Mouse (Mus musculus) layer of hippocampus, adult 9-11 months (tissue): ENCODE results near the gene Ybx2.
A peak's percentile ranks its signal among the peaks of the same experiment; 100 is the strongest.

Source experiments
- DNase-seq: peaks from one replicate; pipeline ENCODE4 v3.0.0; 2022

Gene Ybx2

DNA sequence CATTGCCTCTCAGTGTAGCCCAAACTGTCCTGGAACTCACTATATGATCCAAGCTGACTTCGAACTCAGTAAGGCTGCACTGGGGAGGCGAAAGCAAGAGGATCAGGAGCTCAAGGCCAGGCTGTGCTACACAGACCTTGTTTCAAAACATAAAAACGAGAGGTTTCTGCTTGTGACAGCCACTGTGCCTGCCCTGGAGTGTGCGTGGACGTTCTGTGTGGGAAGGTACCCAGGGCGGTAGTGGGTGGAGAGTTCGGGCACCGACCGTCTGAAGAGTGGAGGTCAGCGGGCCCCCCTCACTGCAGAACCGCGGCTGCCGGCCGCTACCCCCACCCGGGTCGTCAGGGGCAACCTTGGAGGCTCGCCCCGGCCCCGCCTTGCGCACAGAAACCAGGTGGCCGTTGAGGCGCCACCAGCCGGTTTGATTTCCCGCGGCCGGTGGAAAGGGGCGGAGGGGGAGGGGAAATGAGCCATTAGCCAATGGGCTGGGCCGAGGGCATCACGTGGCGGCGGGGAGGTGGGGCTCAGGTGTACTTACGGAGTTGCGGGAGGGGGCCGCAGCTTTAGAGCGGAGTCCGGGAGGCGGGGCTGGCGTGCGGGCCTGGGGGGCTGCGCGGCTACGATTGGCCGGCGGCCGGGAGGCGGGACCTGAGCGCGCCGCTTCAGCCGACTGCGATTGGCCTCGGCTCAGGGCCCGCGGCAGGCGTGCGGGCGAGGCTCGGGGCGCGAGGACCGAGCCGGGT, at the start of gene Ybx2:
Gene Ybx2 (plus strand): TSS at position 660 of the 743 bp plus-strand sequence.
- peak; percentile 85 for DNase-seq

DNA sequence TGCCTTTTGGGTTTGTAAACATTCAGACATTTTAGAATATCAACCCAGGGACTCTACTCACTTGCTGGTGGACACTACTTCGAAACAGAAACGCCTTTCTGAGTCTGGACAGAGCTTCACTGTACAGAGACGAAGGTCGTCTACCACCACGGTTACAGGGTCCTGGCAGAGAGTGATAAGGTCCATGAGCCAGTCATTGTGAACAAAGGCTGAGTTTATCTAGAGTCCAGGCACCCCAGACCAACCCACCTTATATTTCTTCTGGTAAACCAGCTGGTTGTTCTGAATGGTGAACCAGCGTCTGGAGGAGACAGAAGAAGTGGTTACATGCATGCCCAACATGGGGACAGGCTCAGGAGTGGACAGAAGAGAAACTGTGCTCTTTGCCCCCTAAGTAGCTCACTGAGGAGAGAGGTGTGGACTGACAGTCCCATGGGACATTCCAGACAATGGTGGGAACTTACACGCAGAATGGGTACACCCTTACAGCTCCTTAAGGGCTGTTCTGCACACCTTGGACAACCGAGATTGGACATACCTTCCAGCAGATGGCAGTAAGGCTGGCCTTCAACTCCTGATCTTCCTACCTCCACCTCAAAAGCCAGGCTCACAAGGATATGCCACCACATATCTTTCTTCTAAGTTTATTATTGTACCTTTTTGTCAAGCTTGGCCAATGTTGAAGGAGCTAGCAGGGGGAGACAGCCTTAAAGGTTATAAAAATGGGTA, 48.5 kb upstream of the Ybx2 start:
- no peak for DNase-seq

DNA sequence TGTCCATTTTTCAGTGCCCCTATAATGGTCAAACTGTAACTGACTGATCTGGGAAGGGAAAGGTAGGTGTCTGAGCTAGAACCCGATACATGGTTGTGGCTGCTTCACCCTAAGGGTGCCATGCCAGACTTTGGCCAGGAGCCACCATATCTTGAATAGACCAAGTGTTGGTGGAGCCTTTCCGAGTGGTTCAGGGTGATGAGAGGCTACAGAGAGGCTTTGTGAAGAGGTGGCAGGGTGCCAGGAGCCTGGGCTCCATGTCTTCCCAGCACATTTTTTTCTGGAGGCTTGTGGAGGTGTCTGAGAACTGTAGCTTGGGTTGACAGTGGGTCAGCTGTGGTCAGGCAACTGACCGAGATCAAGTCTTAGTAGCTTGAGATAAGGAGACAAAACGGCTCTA, 44.1 kb upstream of the Ybx2 start:
- peak; percentile 73 for DNase-seq

DNA sequence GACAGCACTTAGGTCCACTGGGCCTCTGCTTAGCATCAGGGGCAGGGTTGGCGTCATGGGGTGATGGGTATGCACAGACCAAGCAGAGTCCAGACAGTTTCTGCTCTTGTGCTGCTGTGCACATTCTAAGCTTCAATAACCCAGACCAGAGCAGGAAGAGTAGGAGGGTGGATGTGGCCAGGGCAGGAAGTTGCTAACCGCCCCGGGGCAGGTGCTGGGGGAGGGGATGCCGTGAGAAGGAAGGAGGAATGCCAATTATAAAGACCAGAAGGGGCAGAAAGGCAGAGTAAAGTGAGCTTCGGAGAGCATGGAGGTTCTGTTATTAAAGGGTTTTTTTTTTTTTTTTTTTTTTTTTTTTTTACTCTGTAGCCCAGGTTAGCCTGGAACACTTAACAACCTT, 40.9 kb upstream of the Ybx2 start:
- DNase-seq: no peak

DNA sequence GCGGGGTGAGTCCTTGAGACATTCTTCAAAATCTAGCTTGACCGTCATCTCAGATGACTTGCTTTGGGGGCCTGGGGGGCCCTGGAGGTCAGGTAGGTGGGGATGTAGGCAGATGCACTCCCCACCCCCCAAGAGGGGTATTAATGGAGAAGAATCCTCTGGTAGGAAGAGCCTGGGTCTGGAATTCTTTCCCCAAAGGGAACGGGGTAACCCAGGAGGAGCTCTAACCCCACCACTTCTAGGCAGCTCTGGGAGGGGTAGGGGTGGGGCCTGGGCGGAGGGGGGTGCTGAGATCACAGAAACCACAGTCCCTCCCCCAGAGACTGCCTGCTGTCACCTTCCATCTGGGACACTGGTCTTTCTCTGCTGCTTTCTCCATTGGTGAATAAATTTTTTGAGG, 40.3 kb upstream of the Ybx2 start, which contains the start of gene Acap1:
Gene Acap1 (minus strand): TSS at position 249 of the 400 bp plus-strand sequence.
- no peak for DNase-seq

DNA sequence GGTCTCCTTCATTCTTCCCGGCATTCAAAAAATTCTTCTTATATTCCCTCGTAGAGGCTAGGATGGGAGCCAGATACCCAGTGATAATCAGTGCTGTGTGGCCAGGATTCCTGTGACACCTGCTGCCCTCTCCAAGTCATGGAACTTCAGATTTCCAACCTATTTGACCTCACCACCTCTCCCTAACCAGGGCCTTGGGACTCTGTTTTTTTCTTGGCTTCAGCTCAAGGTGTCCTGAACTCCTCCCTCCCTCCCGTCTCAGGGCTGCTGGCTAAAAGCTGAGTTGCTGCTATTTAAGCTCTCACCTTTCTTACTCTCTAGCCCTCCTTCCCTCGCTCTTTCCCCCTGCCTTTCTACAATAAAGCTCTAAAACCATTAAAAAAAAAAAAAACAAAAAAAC, 35.7 kb upstream of the Ybx2 start:
- DNase-seq: no peak

DNA sequence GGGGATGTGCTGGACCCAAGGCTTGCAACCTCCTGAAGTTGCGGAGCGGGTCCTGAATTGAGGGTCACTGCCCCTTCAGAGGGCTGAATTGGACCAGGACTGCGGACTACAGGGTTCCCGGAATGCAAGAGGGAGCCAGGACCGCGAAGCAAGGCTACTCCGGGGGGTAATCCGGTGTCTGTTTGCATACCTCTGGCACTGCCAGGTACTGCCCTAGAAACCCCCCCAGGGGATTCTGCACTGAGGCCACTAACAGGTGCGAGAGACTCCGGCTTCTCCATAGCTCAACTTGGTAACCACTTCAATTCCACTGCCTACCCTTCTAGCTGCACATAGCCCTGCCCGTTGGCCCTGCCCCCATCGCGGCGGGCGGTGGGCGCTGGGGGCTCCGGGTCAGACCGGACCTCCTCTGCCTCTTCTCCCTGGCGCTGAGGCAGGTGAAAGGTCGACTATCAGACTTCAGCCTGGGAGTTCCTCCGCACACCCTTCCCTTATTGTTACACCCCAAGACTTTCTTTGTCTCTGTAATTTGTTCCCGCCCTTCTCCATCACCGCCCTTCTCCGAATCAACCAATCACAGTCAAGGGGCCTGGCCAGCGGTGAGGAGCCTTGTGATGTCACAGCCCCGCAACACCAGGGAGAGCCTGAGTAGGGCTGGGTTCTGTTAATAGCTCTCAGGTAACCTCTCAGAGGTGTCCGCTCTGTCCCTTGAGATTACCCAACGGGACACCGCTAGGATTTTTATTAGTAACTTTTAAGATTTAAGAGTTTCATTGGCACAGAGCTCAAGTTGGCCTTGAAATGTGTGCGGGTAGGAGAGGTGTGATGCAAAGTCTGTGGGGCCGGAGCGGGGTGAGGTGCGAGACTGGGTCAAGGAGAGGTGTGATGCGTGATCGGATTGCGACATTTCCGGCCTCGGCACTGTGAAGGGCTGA, 34.9 kb upstream of the Ybx2 start, which contains the start of the genes 2810408A11Rik and Neurl4:
Gene 2810408A11Rik (minus strand): TSS at position 517 of the 935 bp plus-strand sequence.
Gene Neurl4 (plus strand): TSS at position 602 of the 935 bp plus-strand sequence.
- peak; percentile 92 for DNase-seq

DNA sequence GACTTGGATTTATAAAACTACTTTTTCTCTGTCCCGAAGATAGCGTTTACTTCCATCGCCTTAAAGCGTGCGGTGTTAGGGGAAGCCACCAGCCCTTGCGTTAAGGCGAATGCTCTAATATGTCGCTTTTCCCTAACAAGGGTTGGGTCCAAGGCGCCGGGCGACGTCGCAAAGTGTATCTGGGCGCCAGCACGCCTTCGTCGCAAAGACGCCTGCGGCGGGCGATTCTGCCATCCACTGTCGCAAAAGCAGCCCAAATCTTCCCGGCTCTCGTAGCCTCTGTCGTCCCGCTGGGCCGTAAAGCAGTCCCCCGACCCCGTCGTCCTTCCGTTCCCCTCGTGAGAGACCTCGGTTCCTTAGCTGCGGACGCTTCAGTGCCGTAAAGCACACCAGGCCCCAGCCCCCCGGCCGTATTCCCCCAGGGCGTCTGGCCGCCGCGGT, 34.2 kb upstream of the Ybx2 start:
- DNase-seq: peak; percentile 99

DNA sequence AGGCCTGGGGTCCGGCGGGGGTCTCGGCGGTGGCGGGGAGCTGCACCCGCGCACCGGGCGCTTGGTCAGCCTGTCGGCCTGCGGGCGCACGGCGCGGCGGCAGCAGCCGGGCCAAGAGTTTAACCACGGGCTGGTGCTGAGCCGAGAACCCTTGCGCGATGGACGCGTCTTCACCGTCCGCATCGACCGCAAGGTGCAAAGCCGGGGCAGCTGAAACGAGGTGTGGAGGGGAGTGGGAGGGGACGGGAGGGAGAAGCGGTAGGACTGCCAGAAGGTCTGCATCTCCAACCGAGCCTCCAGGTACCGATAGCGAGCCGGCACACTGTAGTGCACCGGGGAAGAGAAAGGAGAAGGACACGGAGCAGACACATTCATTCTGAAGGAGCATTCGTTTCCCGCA, 33.6 kb upstream of the Ybx2 start:
- DNase-seq: no peak

DNA sequence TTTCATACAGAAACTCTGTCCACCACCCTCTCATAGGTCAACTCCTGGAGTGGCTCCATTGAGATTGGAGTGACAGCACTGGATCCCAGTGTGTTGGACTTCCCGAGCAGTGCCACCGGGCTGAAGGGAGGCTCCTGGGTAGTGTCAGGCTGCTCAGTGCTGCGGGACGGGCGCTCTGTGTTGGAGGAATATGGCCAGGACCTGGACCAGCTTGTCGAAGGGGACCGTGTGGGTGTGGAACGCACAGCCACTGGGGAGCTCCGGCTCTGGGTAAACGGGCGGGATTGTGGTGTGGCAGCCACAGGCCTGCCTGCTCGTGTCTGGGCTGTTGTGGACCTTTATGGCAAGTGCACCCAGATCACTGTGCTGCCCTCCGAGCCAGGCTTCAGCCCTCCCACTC, 32.6 kb upstream of the Ybx2 start:
- no peak for DNase-seq

DNA sequence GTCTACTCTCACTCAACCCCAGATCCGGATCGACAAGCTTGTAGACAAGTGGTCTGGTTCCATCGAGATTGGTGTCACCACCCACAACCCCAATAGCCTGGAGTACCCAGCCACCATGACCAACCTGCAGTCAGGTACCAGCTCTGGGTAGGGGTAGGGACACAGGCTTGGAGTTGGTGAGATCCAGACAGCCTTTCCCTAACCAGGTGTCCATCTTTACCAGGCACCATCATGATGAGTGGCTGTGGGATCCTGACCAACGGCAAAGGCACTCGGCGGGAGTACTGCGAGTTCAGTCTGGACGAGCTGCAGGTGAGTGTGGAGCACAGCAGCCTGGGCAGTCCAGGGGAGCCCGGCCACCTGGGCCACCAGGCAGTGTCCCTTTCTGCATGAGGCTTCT, 31.3 kb upstream of the Ybx2 start:
- no peak for DNase-seq

DNA sequence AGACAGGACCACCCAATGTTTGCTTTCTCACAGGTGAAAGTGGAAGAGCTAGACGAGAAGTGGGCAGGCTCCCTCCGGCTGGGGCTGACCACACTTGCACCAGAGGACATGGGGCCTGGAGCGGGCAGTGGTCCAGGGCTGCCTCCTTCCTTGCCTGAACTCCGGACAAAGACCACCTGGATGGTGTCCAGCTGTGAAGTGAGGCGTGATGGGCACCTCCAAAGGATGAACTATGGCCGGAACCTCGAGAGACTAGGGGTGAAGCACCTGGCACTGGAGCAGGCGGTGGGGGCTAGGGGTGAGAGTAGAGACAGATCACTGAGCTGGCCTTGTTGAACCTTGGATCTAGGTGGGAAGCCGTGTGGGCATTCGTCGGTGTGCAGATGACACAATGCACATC, 27.0 kb upstream of the Ybx2 start:
- DNase-seq: no peak

DNA sequence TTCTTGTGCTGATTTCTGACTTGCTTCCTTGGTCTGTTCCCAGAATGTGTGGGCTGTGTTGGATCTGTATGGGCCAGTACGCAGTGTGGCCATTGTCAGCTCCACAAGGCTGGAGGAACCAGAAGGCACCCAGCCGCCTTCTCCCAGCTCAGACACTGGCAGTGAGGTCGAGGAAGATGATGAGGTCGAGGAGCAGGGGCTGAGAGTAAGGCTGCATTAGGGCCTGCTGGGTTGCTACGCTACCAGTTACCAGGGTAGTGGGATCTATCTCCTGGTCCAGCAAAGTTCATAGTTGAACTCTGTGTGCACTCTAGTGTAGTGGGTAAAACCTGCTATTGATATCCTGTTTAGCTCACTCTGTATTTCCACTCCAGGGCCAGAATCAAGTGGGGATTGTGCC, 26.4 kb upstream of the Ybx2 start:
- DNase-seq: no peak

DNA sequence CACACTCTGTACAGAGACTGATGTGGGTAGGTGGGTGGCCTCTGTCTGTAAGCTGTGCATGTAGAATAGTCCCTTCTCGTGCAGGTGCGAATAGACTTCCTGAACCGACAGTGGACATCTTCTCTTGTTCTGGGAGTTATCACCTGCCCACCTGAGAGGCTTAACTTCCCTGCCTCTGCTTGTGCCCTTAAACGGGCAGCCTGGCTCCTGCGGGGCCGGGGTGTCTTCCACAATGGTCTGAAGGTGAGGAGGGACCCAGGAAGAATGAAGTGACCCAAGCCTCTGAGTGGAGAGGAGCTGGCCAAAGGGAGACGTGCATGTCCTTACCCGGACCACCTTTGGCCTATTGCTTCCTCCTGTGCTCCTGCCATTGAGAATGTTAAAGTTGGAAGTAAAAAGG, 25.4 kb upstream of the Ybx2 start:
- DNase-seq: no peak

DNA sequence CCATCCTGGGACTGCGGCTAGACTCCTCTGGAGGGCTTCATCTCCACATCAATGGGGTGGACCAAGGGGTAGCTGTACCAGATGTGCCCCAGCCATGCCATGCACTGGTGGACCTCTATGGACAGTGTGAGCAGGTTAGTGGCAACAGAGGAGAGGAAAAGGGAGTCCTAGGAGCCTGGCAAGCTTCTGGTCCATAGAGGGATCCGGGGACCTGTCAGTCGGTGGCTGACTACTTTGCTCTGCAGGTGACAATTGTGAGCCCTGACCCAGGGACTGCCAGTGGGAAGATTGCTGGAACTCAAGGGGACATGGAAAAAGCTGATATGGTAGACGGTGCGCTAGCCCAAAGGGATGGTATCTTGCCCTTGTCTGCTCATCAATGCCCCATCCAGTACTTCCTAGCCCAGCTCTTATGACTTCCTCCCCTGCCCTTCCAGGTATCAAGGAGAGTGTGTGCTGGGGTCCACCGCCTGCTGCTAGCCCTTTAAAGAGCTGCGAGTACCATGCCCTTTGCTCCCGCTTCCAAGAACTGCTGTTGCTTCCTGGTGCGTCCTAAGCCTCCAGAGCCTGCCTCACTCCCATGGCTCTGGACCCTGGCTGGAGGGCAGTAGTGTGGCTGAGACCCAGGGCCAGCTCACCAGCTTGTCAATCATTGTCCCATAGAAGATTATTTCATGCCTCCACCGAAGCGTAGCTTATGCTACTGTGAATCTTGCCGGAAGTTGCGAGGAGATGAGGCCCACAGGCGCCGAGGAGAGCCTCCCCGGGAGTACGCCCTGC, 24.6 kb upstream of the Ybx2 start:
- no peak for DNase-seq

DNA sequence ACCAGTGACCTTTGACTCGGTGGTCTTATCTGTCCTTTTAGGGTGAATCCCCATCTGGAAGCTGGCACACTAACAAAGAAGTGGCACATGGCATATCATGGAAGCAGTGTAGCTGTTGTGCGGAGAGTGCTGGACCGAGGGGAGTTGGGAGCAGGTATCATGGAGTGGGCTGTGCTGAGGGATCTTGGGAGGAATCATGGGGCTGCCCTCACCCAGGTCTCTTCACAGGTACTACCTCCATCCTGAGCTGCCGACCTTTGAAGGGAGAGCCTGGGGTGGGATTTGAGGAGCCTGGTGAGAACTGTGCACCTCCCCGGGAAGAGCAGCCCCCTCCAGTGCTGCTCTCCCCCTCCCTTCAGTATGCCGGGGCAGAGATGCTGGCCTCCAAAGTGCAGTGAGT, 23.9 kb upstream of the Ybx2 start:
- DNase-seq: no peak

DNA sequence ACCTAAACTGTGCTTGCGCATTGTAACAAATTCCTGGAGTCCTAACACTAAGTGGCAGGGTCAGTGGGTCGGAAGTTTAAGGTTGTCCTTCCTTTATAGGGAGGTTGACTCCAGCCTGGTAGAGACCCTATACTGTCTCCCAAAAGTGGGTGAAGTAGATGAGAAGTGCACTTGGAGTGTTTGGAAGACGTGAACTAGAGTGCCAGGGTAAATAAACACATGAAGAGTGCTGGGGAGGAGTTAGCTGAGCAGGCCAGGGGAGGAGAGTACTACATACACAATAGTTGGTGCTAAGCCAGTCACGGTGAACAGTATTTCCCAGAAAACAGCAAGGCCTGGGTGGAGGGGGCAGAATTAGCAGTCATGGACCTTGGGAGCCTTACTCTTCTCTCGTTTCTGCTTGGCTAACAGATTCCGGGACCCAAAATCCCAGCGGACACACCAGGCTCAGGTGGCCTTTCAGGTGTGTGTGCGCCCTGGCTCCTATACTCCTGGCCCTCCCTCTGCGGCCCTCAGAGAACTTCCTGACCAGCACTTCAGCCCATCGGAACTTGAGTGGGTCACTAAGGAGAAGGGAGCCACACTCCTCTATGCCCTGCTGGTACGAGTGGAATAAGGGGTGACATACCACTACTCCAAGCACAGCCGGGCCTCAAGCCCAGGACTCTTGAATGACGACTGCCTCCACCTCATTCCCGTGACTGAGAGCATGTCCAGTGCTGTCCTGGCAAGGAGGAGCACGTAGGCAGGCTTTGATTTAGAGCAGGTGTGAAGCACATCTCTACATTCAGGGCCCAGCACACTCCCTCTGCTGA, 22.7 kb upstream of the Ybx2 start:
- no peak for DNase-seq

DNA sequence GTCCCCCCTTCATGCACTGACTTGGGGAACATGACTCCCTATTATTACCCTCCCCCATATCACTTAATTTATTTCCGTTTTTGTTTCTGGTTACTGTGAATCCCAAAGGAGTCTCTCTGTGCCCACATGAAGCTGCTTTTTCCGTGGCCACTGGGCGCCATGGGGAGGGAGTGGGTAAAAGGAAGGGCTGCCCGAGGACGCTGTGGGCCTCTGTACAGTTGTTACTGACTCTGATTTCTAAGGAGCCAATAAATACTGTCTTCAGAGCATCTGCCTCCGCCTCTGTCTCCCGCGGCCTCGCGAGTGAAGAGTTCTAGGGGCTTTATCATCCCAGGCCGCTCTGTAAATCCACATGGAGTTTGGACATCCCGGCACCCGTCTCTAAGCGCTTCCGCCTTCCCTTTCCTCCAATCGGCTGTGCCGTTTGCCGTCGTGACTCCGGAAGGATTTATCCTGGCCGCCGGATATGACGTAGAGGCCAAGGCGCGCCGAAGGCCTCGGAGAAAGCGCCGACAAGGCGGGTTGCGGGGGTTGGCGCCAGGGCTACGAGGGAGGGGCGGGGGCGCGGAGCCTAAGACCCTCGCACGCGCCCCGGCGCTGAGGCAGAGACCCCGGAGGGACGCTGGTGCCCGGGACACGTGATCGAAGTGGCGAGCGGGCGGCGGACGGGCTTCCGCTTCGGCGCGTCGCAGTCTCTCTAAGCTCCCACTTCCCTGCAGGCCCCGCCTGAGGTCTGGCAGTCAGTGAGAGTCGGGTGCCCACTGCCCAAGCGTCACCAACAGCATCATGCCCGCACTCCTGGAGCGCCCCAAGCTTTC, 21.8 kb upstream of the Ybx2 start, which contains the start of gene Gps2:
Gene Gps2 (plus strand): TSS at position 335 of the 818 bp plus-strand sequence.
- peak; percentile 94 for DNase-seq

DNA sequence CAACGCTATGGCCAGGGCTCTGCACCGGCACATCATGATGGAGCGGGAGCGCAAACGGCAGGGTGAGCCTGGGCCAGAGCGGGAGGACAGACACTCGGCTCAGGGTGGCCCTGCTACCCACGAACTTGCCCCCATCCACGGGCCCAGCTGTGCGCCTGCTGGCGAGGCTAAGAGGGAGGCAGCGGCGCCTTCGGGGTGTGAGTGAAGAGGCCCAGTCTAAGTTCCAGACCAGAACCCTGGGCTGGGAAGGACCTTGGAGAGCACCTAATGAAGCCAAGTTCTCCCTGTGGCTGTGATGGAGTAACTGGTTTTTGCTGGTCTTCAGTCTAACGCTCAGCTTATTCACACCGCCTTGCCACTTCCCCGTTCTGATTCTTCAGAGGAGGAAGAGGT, 21.2 kb upstream of the Ybx2 start:
- DNase-seq: no peak

DNA sequence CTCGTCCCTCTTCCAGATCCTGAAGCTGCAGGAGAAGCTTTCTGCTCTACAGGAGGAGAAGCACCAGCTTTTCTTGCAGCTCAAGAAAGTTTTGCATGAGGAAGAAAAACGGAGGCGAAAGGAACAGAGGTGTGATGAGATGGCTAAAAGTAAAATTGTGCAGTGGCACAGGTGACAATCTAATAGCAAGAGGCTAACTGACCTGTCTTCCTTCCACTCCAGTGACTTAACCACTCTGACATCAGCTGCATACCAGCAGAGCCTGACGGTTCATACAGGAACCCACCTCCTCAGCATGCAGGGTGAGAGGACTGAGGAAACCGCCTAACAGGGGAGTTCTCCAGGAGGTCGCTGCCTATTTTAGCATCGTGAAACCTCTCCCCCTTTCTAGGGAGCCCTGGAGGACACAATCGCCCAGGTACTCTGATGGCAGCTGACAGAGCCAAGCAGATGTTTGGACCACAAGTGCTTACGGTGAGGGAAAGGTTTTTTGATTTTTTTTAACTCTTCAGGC, 20.6 kb upstream of the Ybx2 start:
- no peak for DNase-seq
